Mouse (Mus musculus) left cerebral cortex, postnatal 4 days (tissue): ENCODE data around the gene Gm28042. TPM values are rescaled to one million over a fixed set of nuclear protein-coding genes. Genes with fewer than 3 reads are reported as not detected.

Experiments
- DNase-seq: peaks from one replicate; pipeline ENCODE4 v3.0.0-alpha.2; 2022
- intact Hi-C: fragments of 180-260 bp; cut with DNase I; formaldehyde crosslinking; loops from one replicate; pipeline ENCODE4 v1.15.1; 2025
- total RNA-seq, 2 experiments: library from RNA; stranded (reverse); gene quantifications; 2 replicates each; pipeline ENCODE4 v1.2.3; 2021

Gene Gm28042
- total RNA-seq, 2 experiments from 2014 or later, result 3.7 to 5.4 TPM

DNA sequence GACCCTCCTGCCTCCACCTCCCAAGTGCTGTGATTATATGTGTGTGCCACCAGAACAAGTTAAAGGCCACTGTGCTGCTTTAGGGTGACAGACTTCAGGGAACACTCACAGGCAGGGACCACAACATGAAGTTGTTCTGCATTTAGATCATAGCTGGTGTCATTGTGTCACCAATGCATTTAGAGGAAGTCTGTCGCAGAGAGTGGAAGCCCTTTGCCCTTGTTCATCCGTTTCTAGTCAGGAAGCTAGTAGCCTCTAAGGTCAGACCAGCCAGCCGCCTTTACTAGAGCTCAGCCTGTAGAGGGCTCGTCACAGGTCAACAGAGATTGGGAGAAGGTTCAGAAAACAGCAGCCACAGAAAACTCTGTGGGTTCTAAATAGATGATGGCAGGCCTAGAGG lies 18.6 kb upstream of the Gm28042 start:
- intact Hi-C loops, result loop anchor here (5.0 kb wide), 1 partner anchor 36 kb away; the partner anchor contains the start of gene Mapkbp1
- DNase-seq, result no peak

DNA sequence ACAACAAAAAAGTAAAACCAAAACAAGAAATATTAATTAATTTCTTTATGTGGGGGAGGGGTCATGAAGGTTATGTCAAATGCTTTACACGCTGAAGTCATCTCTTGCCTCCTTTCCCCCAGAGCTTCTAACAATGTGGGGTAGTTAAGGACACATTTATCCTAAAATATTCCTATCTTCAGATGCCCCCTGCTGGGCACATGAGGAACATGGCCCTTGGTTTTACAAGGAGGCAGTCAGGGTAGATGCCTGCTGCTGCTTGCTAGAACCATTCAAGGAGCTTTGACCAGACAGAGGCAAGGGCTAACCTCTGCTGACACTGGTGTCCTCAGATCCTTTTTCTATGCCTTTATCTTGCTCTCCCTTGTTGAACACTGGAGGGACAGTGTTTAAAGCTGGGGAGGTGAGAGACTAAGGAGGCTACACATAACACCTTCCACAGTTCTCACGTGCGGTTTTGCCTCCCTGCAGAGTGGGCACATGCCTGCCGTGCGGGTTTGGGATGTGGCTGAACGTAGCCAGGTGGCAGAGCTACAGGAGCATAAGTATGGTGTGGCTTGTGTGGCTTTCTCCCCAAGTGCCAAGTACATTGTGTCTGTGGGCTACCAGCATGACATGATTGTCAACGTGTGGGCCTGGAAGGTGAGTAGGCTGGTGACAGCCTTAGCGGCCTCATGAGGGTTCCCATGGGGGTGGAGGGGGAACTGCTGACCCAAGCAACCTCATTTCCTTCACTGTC lies 15.7 kb upstream of the Gm28042 start:
- intact Hi-C loops, result no loop called here
- DNase-seq, result peak; percentile 25

GRCm38 (mm10) chr2:120012924-120013323 lies 14.4 kb upstream of the Gm28042 start:
- no peak for DNase-seq
- intact Hi-C loops, result no loop called here

GRCm38 (mm10) chr2:120013831-120014486 lies 13.3 kb upstream of the Gm28042 start:
- no peak for DNase-seq
- intact Hi-C loops, result no loop called here

GRCm38 (mm10) chr2:120015882-120016281 lies 11.4 kb upstream of the Gm28042 start:
- DNase-seq, result no peak
- intact Hi-C loops, result no loop called here

DNA sequence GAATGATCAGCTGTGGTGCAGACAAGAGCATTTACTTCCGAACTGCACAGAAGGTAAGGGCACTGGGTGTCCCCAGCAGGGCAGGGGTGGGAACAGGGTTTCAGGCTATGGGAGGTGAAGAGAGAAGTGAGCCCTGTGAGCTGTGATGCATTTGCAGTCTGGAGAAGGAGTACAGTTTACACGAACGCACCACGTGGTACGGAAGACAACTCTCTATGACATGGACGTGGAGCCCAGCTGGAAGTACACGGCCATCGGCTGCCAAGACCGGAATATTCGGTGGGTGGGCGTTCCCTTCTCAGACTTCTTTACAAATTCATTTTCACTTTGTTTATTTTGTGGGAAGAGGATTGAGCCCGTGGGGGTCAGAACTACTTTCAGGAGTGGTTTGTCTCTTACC lies 9.7 kb upstream of the Gm28042 start:
- intact Hi-C loops, result no loop called here

GRCm38 (mm10) chr2:120024337-120024736 lies 3.0 kb upstream of the Gm28042 start:
- DNase-seq, result no peak
- intact Hi-C loops, result no loop called here

More for the DNA sequence above, 9.7 kb upstream of the Gm28042 start:
- no peak for DNase-seq

- intact Hi-C loops, result no loop called here
- DNase-seq, result no peak
Observed at GRCm38 (mm10) chr2:120027950-120028331, 648 bp downstream of the Gm28042 start.

DNA sequence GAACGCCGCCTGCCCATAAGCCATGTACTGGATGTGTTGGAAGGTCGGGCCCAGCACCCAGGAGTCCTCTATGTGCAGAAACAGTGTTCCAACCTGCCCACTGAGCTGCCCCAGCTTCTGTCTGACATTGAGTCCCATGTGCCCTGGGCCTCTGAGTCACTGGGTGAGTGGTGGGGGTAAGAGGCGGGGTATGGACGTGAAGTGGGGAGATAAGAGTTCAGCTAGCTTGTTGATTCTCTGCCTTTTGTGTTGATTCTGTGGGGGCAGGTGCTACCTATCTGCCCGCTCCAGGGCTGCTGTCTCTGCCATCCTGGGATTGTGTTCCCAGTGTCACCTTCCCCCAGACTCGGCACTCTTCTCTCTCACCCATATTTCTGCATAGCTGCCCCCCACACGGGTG lies 3.1 kb downstream of the Gm28042 start:
- no peak for DNase-seq

DNA sequence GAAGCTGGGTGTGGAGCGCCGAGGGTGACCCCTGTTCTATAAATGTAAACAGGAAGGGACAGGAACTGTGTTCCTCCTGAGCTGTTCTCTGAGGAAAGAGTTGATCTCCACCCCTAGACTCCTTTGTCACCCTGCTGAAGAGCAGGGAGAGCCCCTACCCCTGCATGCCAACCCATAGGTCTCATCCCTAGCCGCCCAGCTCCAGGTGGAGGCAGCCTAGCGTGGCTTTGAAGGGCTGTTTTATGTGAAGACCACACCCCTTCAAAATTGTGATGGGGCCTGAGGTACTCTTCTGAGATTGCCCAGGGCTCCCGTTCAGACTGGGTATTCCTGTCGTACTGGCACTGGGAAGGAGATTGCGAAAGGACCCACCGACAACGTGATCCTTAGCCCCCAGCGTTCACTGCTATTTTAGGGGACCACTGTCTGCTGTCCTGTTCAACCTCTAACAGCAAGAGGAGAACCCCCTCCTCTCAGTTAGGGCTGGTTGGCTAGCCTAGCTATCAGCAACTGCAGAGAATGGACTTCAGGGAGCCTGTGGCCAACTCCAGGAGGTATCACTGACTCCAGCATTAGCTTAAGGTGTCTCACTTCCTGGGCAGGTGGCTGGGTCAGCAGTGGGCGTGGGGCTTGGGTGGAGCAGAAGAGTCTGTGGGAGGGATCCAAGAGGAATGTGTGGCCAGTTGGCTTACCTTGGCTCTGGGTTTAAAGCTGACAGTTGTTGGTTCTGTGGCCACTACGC lies 5.6 kb downstream of the Gm28042 start, which contains the start of gene Pla2g4b:
TSS of gene Pla2g4b (plus strand) at position 692 of the 742 bp plus-strand sequence.
- intact Hi-C loops, result no loop called here
- DNase-seq, result no peak

More for the DNA sequence above, 3.1 kb downstream of the Gm28042 start:
- intact Hi-C loops, result no loop called here

DNA sequence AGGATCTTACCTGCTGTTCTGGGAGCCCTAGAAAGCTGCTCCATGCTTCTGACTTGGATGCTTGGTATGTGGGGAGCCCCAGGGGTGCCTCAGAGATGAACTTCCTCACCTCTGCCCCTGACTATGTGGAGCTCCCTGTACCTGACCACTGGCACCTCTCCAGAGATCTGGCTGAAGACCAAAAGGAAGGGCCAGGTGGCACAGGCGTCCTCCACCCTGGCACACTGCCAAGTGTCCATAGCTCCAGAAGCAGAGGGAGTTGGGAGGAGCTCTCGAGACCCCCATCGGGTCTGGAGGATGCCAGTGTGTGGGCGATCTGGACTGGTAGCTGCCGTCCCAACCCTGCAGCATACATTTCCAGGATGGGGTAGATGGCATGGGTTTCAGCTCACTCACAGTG lies 6.4 kb downstream of the Gm28042 start:
- DNase-seq, result peak; percentile 49
- intact Hi-C loops, result no loop called here

DNA sequence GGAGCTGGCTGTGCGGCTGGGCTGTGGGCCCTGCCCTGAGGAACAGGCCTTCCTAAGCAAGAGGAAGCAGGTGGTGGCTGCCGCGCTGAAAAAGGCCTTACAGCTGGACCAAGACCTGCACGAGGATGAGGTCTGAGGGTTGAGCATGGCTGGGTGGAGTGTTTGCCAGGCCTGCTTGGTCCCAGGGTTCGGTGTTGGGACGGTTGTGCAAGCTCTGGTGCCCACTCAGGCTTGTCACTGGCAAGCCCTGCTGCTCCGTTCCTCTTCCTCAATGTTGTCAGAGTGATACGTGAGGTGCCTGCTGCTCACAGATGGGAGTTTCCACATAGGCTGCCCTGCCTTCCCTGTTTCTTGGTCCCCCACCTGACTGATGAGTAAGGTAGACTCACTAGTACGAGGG lies 10.5 kb downstream of the Gm28042 start:
- DNase-seq, result no peak
- intact Hi-C loops, result no loop called here

DNA sequence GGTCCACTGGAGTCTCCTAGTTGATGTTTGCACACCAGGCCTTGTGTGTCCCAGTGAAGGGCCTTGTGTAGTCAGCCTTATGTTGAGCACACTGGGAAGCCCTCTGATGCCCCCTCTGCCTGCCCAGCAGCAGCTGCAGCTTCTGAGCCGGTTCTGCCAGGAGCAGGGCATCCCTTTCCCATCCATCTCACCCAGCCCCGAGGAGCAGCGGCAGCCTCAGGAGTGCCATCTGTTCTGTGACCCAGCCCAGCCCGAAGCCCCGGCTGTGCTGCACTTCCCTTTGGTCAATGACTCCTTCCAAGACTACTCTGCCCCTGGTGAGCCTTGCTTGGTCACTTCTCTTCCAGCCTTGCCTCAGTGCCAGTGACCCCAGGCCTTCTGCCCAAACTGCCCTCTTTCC lies 13.7 kb downstream of the Gm28042 start:
- DNase-seq, result no peak
- intact Hi-C loops, result no loop called here

GRCm38 (mm10) chr2:120044101-120044603 lies 16.9 kb downstream of the Gm28042 start:
- no peak for DNase-seq
- intact Hi-C loops, result no loop called here

DNA sequence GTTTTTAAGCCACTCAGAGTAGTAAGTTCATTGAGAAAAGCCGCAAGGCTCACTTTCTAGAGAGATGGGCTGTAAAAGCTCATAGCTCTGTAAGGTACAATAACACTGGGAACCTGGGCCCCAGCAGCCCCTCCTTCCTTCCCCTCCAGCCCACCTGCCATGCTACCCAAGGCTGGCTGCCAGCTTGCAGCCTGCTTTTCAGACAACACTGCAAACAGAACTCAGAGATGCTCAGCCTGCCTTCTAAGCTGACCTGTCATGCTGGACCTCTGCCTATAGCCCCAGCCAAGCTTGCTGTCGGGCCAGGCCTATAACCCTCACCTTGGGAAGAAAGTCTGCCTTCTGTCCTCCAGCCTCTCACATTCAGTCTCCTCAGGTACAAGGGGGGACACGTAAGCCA lies 17.4 kb downstream of the Gm28042 start:
- no peak for DNase-seq
- intact Hi-C loops, result no loop called here

DNA sequence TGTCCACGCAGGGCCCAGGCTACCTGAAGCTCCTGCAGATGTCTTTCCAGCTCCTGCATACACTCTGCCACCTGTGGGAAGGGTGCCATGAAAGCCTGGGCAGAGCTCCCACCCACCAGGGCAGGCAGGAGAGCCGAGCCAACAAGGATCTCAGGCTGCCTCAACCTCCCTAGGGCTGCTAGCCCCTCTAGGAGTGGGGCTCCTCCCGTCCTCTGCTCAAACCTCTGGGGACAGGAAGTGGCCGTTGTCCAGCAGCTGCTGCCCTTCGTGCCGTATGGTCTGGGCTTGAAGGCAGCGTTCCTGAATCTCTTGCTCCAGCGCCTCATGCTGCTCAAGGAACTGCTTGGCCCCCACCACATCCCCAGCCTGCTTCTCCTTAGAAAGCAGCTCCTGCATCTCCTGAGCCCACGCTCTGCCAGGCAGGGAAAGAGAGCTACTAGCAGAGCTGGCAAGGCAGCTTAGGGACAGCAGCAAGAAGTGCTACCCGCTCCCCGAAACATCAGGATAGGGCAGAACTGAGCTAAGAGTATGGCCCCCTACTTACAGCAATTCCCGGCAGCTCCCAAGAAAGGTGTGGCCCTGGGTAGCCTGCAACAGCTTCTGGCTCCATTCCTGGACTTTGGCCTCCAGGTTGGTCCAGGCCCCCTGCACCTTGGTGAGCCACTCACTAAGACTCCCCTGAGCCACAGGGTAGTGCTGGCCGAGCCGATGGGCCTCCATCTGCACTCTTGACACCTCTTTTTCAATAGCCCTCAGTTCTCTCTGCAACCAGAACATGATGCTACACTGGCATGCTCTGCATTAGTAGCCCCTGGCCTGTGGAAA lies 19.4 kb downstream of the Gm28042 start:
- intact Hi-C loops, result no loop called here
- peak; percentile 48 for DNase-seq

- DNase-seq, result no peak
- intact Hi-C loops, result no loop called here
Observed at GRCm38 (mm10) chr2:120048173-120048572, 20.9 kb downstream of the Gm28042 start.

DNA sequence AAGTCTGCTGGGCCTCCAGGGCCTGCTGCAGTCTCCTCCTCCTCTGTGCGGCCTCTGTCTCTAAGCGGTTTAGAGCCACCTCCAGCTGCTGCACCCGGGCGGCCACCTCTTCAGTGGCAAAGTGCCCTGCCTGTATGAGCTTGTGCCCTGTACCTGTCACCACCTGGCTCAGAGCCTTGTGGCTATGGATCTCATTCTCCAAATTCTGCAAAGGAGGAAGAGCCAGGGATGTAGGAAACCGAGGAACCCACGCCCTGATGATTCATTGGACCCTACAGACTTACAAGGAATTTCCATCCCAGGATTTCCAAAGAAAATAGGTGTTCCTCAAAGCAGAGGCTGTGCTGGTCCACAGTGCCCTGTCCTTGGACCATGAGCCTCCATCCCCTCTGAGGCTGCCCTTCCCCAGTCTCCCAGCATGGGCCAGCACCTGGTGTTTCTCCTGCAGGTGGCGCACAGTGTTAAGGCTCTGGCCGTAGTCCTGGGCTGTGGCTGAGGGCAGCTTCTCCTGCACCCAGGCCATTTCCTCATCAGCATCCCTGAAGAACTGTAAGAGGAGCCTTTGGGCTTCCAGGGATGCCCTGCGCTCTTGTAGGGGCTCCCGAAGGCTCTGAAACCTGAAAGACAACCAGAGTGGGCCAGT lies 22.5 kb downstream of the Gm28042 start:
- intact Hi-C loops, result no loop called here
- no peak for DNase-seq

DNA sequence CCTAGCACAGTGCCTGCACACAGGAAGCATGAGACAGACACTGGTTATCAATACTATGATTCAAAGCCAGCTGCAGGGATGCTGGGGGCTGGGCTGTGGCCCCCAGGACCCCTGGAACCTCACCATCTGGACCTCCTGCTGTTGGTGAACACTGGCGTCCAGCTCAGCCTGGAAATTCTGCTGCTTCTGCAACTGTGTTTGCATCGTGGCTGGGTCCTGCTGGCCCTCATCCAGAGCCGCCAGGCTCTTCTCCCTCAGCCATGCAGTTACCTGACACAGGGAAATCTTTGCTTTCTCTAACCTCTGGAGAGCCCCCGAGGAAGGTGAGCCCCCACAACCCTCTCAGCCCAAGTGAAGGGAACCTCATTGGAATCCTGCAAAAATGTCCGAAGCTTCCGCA lies 24.1 kb downstream of the Gm28042 start:
- no peak for DNase-seq
- intact Hi-C loops, result no loop called here
